Mouse (Mus musculus) small intestine, adult 2 months (tissue): ENCODE measurements around the gene Stk24.

Experiments used
- CTCF ChIP-seq: fragments of 200-500 bp; IDR thresholded peaks from 2 replicates; pipeline ENCODE4 v1.5.1; 2012; ENCODE audit warnings: low read depth, mild to moderate bottlenecking, control low read depth, inconsistent platforms, low read length, moderate library complexity, mixed read lengths; ENCODE audit not compliant: insufficient replicate concordance, insufficient read length; ENCODE audit errors: extremely low read depth
- POLR2A ChIP-seq: fragments of 200-500 bp; IDR thresholded peaks from 2 replicates; pipeline ENCODE4 v1.6.1; 2012; ENCODE audit warnings: low read depth, mild to moderate bottlenecking, control low read depth, inconsistent platforms, low read length, moderate library complexity

DNA sequence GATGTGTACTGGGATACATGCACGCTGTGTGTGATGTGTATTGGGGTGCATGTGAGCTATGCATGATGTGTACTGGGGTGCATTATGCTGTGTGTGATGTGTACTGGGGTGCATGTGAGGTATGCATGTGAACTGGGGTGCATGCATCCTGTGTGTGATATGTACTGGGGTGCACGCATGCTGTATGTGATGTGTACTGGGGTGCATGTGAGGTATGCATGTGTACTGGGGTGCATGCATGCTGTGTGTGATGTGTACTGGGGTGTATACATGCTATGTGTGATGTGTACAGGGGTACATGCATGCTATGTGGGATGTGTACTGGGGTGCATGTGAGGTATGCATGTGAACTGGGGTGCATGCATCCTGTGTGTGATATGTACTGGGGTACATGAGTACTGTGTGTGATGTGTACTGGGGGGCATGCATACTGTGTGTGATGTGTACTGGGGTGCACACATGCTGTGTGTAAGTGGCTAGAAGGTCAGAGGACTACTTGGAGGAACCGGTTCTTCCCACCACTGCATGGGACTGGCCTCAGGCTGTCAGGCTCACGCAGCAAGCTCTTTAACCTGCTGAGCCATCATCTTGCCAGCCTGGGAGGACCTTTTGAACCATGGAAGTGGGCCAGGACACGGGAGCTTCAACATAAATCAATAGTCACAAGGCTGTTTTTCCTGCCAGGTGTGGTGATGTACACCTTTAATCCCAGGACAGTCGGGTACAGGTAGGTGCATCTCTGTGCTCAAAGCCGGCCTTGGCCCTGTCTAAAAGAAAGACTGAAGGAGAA lies 45.4 kb upstream of the Stk24 start:
- TF ChIP-seq POLR2A (no peak), CTCF (no peak)
